Mouse (Mus musculus) common myeloid progenitor, adult 5-6 weeks (primary cell): ENCODE measurements around the gene Dll3. TPM values are rescaled to one million over a fixed set of nuclear protein-coding genes. Genes with fewer than 3 reads are reported as not detected.

ENCODE experiments used
- ATAC-seq: replicated peaks from 2 replicates; pipeline ENCODE4 v1.8.0; 2016; ENCODE audit warnings: low read depth, mild to moderate bottlenecking, moderate TSS enrichment, inconsistent platforms; ENCODE audit not compliant: poor library complexity, severe bottlenecking
- total RNA-seq: library from RNA; stranded (forward); fragments of 200-1000, 187-1606 nt; gene quantifications from 2 replicates; pipeline ENCODE4 v1.2.3, GENCODE M21; 2017

Dll3 gene
- total RNA-seq: not detected in 2 replicates

DNA sequence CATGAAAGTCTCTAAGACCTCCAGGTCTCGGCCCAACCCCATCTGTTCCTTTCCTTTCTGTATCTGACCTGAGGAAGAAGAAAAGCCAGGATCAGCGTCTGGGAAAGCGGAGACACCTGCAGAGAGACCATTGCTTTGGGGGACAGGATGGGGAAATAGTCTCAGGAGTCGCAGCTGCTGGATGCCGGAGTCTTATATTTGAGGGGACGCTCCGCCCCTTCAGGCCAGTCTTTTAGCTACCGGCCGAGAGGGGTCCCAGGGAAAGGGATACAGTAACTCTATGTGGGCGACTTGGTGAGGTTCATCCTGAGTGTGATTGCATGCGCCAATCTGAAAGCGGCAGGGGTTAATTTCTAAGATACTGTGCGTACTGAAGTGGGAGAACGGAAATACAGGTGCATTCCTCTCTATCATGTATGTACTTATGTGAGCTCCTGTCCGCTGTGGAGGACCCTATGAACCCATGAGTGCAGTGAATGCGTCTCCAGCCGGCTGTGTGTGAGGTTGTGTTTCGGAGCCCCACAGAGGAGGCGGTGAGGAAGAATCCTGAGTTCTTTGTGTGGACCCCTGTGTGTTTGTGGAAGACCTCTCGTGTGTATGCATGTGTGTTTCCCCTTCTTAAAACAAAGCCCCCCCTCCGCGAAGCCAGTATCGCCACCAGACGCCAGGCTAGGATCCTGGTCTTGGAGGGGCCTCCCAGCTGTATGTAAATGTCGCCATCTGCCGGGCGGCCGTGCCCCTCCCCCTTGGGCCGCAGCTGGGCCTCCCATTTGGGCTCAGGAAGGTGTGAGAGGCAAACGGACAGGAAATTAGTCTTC is at the start of gene Dll3:
TSS of gene Dll3 (minus strand) at position 623 of the 818 bp plus-strand sequence.
- peak; percentile 44 for ATAC-seq

- ATAC-seq: no peak
These were observed 49.7 kb upstream of the Dll3 start for GRCm38 (mm10) chr7:28351676-28352191.

- ATAC-seq: peak; percentile 96
These were observed 48.3 kb upstream of the Dll3 start, which contains the start of gene Rps16 for GRCm38 (mm10) chr7:28350155-28350883. TSS of gene Rps16 (plus strand) at chr7:28350652.

DNA sequence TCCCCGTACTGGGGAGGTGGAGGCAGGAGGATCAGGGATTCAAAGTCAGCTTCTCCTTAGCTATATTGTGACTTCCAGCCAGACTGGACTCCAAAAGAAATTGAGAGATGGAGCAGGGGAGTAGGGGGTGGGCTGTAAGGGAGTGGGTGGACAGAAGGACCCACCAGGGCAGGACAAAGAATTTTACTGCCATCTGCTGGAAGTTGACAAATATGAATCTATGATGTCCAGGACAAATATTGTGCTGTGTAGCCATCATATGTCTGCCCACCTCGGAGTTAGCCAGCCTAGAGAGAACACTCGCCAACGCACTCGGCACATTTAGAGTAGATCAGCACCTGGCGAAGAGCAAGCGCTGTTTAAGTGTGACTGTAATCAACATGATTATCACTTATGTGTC is 46.6 kb upstream of the Dll3 start:
- no peak for ATAC-seq

DNA sequence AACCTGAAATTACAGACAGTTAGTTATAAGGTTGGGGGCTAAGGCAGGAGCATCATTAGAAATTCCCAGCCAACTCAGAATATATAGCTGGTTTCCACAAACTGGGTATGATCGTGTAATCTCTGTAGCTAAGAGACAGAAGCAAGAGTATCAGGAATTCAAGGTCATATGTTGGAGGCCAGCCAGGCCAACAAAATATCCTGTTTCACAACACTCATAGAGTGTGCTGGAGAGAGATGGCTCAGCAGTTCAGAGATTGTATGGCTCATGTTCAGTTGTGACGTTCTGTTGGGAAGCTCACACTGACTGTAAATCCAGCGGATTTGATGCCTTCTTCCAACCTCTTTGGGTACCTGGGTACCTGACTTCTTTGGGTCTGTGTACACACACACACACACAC is 45.7 kb upstream of the Dll3 start:
- ATAC-seq: no peak

DNA sequence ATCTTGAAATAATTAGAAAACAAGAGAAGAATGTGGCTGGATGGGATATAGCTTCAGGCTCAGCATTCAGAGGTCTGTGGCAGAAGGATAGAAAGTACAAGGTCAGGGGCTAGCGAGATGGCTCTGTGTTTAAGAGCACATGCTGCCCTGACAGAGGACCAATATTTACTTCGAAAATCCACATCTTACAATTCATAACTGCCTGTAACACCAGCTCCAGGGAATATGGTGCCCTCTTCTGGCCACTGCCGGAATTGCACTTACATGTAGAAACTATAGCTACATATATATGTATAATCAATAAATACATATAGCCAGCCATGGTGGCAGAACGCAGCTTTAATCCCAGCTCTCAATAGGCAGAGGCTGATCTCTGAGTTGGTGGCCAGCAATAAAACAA is 42.6 kb upstream of the Dll3 start:
- ATAC-seq: peak; percentile 79

- no peak for ATAC-seq
These were observed 39.3 kb upstream of the Dll3 start for GRCm38 (mm10) chr7:28341381-28341780.

- ATAC-seq: peak; percentile 76
These were observed 37.3 kb upstream of the Dll3 start for GRCm38 (mm10) chr7:28339213-28339917.

GRCm38 (mm10) chr7:28338108-28338998 is 36.3 kb upstream of the Dll3 start, which contains the start of gene Supt5:
TSS of gene Supt5 (minus strand) at chr7:28338746.
- ATAC-seq: peak; percentile 93

DNA sequence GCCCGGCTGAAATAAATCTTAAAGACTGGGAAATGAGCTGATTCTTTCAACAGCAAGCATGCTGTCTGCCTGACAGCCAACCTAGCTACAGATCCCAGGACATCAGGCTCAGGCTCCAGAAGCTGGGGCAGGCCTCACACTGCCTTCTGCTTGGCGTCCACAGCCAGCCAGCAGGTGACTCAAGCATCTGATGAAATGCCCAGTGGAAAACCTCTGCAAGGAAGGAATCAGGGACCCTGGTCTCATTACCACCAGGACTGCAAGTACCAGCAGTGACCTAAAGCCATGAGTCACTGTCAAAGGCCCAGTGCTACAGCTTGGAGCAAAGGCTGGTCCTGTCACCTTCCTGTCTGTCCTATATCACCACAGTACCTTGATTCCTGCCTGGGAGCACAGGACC is 33.4 kb upstream of the Dll3 start:
- no peak for ATAC-seq

GRCm38 (mm10) chr7:28334534-28334933 is 32.5 kb upstream of the Dll3 start:
- no peak for ATAC-seq

DNA sequence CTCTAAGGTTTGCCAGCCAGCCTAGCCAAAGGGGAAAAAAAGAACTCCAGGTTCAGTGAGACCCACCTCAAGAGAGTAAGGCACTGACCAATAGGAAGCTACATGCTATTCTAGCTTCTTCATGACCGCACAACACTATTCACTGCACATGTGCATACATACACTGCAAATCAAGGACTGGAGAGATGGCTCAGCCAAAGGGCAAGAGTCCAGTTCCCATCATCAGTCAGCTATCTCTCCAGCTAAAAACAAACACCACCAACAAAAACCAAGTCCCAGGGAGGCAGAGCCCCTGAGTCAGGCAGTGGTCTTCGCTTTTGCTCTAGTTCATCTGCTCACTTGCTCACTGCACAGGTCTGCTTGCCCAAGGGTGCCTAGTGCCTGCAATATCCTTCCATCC is 26.2 kb upstream of the Dll3 start:
- ATAC-seq: no peak

- no peak for ATAC-seq
These were observed 24.4 kb upstream of the Dll3 start for GRCm38 (mm10) chr7:28326457-28326856.

DNA sequence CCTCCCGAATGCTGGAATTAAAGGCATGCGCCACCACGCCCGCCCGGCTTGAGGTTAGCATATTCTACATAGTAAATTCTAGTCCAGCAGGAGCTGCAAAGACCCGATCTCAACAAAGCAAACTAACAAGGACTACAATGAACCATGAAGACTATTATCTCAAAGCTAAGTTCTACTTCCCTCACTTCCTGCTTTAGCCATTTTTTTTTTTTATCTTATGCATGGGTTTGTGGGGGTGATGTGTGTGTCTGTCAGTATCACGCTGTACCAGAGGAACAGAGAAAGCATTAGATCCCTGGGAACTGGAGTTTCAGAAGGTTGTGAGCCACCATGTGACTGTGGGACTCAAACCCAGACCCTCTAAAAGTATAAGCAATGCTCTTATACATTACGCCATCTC is 23.3 kb upstream of the Dll3 start:
- no peak for ATAC-seq

GRCm38 (mm10) chr7:28321974-28322720 is 20.1 kb upstream of the Dll3 start:
- peak; percentile 92 for ATAC-seq

DNA sequence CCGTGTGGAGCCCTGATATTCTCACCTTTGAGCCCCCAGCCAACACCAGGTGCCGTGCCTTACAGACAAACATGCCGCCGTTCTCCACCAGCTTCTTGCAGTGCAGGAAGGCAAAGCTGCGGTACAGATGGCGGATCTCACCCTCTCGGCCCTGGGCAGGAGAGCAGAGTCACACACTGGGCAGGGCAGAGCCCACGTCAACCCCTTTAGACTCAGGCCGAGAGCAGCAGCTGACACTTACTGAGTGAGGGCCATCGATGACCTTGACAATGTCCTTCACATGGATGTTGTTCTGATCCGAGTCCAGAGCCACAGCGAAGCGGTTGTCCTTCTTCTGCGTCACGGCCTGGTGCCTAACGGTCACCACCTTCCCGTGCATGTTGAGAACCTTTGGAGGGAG is 16.7 kb upstream of the Dll3 start:
- ATAC-seq: no peak

DNA sequence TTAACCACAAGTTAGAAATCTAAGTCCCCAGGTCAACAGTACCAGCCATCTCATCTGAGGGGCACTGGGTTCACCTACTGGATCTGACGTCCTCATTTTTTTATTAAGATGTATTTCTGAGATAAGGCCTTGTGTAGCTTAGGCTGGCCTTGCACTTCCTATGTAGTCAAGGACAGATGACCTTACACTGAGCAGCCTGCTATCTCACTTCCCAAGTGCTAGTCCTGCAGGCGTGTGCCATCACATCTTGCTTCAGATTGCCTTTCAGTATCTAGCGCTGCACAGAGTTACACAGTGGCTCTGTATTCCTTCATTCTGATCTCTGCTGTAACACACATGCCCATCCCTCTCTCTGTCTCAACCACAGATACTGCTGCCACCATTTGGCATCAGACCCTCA is 16.0 kb upstream of the Dll3 start:
- no peak for ATAC-seq

DNA sequence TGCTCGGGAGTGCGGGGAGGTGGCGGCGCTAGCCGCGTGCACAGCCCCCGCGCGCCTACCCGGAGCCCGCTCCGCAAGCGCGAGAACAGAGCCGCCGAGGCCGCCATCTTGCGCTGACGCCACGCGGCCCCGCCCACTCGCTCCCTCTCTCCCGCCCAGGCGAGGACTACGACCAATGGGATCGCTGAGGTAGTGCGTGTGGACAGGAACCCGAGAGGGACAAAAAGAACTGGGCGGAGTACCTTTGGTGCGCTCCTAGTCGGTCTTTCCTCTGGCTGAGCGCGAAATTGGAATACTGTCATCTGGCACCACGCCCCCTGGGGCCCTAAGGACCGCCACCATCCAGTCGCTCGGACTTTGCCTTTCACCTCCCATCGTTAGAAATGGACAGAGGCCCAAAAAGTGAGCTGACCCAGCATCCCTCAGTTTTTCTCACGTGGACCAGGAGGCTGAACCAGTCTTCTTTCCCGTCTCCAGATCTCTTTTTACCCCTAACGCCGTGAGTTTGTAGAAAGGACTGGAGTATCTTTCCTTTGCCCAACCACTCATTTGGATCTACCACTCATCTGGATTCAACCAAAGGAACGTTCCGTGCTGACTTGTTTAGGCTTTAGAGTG is 10.0 kb upstream of the Dll3 start, which contains the start of gene Timm50:
TSS of gene Timm50 (minus strand) at position 147 of the 618 bp plus-strand sequence.
- peak; percentile 100 for ATAC-seq
